Mouse (Mus musculus) ES-Bruce4 (cell line): Measurements from ENCODE around the gene Trim40. TPM values are rescaled to one million over a fixed set of nuclear protein-coding genes. Genes with fewer than 3 reads are reported as not detected.

Source experiments
- H3K27ac ChIP-seq: 2 replicates; pipeline ENCODE4 v1.5.1; 2012; ENCODE audit warnings: low read length, inconsistent platforms; ENCODE audit not compliant: insufficient read depth
- H3K27me3 ChIP-seq: 2 replicates; pipeline ENCODE4 v1.6.1; 2012; ENCODE audit warnings: mild to moderate bottlenecking, low read length, inconsistent platforms; ENCODE audit not compliant: control insufficient read depth, poor library complexity, insufficient read depth, severe bottlenecking
- H3K36me3 ChIP-seq: 2 replicates; pipeline ENCODE4 v1.6.1; 2012; ENCODE audit warnings: inconsistent platforms, mild to moderate bottlenecking, low read length, moderate library complexity; ENCODE audit not compliant: control insufficient read depth, poor library complexity, insufficient read depth, severe bottlenecking
- H3K4me1 ChIP-seq: one replicate; pipeline ENCODE4 v1.8.1; 2011; ENCODE audit warnings: low read length; ENCODE audit not compliant: control insufficient read depth, insufficient read depth
- H3K4me3 ChIP-seq: 2 replicates; pipeline ENCODE4 v1.5.1; 2011; ENCODE audit warnings: low read depth, mild to moderate bottlenecking, low read length
- H3K9ac ChIP-seq: 2 replicates; pipeline ENCODE4 v1.6.1; 2012; ENCODE audit warnings: low read depth, mild to moderate bottlenecking, inconsistent platforms; ENCODE audit not compliant: poor library complexity, severe bottlenecking
- H3K9me3 ChIP-seq: replicated peaks from 2 replicates; pipeline ENCODE4 v1.6.1; 2012; ENCODE audit warnings: mild to moderate bottlenecking, low read length, inconsistent platforms; ENCODE audit not compliant: control insufficient read depth, poor library complexity, insufficient read depth, severe bottlenecking
- CTCF ChIP-seq: IDR thresholded peaks from one replicate; pipeline ENCODE4 v1.8.1; 2011; ENCODE audit warnings: low read depth, low read length
- EP300 ChIP-seq: IDR thresholded peaks from 2 replicates; pipeline ENCODE4 v1.6.1; 2011; ENCODE audit warnings: low read depth, low read length; ENCODE audit not compliant: insufficient read depth
- POLR2A ChIP-seq: IDR thresholded peaks from one replicate; pipeline ENCODE4 v1.8.1; 2011; ENCODE audit warnings: low read length; ENCODE audit not compliant: insufficient read depth
- polyA plus RNA-seq: library from polyadenylated mRNA; stranded (reverse); fragments of >200 nt; gene quantifications from 2 replicates; pipeline ENCODE4 v1.2.4, GENCODE M21; 2011; ENCODE audit warnings: low read depth; ENCODE audit not compliant: missing spikeins, insufficient read depth, insufficient read length

Gene Trim40
- polyA plus RNA-seq, 1 experiment, result not detected

GRCm38 (mm10) chr17:36927496-36928120, 37.7 kb upstream of the Trim40 start:
- TF ChIP-seq EP300, result no peak
- TF ChIP-seq POLR2A, result no peak
- TF ChIP-seq CTCF, result no peak
- Histone ChIP-seq H3K27ac (no peak overlapping the region), H3K4me1 (no peaks in the 10 kb centered on the region), H3K4me3 (no peak overlapping the region), H3K27me3 (no peaks in the 10 kb centered on the region), H3K9me3 (no peaks in the 10 kb centered on the region), H3K36me3 (no peaks in the 10 kb centered on the region), H3K9ac (no peak overlapping the region)

GRCm38 (mm10) chr17:36923491-36923890, 33.6 kb upstream of the Trim40 start:
- H3K27me3 ChIP-seq, result no peaks in the 10 kb centered on the region
- 0 out of 2 replicates have a peak overlapping the region, but pooled peaks have one; percentile 35 for H3K9ac ChIP-seq
- H3K36me3 ChIP-seq, result no peaks in the 10 kb centered on the region
- TF ChIP-seq CTCF (no peak), EP300 (no peak), POLR2A (no peak)
- no peak overlapping the region for H3K27ac ChIP-seq
- no peaks in the 10 kb centered on the region for H3K4me1 ChIP-seq
- H3K9me3 ChIP-seq, result no peaks in the 10 kb centered on the region
- H3K4me3 ChIP-seq, result peak overlapping the region; percentile 72

- no peaks in the 10 kb centered on the region for H3K36me3 ChIP-seq
- no peak for TF ChIP-seq POLR2A
- TF ChIP-seq CTCF, result no peak
- no peak for TF ChIP-seq EP300
- H3K4me1 ChIP-seq, result no peaks in the 10 kb centered on the region
- H3K9ac ChIP-seq, result 0 out of 2 replicates have a peak overlapping the region, but pooled peaks have one; percentile 35
- no peak overlapping the region for H3K4me3 ChIP-seq
- H3K9me3 ChIP-seq, result no peaks in the 10 kb centered on the region
- no peak overlapping the region for H3K27ac ChIP-seq
- no peaks in the 10 kb centered on the region for H3K27me3 ChIP-seq
Observed at GRCm38 (mm10) chr17:36922715-36923114, 32.8 kb upstream of the Trim40 start.

- Histone ChIP-seq H3K4me1 (no peaks in the 10 kb centered on the region), H3K9me3 (no peaks in the 10 kb centered on the region), H3K9ac (peak overlapping the region; percentile 5; the same call in 1 of the 2 replicates), H3K4me3 (no peak overlapping the region; the same call in 1 of the 2 replicates), H3K27me3 (no peaks in the 10 kb centered on the region), H3K27ac (no peak overlapping the region), H3K36me3 (no peaks in the 10 kb centered on the region)
- TF ChIP-seq CTCF (no peak), EP300 (0 out of 2 replicates have a peak, but pooled peaks have one; percentile 30)
Observed at GRCm38 (mm10) chr17:36920239-36920638, 30.3 kb upstream of the Trim40 start.

- H3K27me3 ChIP-seq, result no peaks in the 10 kb centered on the region
- H3K9ac ChIP-seq, result no peak overlapping the region
- TF ChIP-seq CTCF, result peak; percentile 89
- TF ChIP-seq EP300, result no peak
- H3K27ac ChIP-seq, result no peak overlapping the region
- H3K4me3 ChIP-seq, result no peak overlapping the region
- no peaks in the 10 kb centered on the region for H3K4me1 ChIP-seq
- H3K36me3 ChIP-seq, result no peaks in the 10 kb centered on the region
- H3K9me3 ChIP-seq, result no peaks in the 10 kb centered on the region
Observed at GRCm38 (mm10) chr17:36915076-36915475, 25.2 kb upstream of the Trim40 start.

- H3K9ac ChIP-seq, result no peak overlapping the region
Observed at GRCm38 (mm10) chr17:36914108-36914507, 24.2 kb upstream of the Trim40 start.

More at GRCm38 (mm10) chr17:36914108-36914507, 24.2 kb upstream of the Trim40 start:
- Histone ChIP-seq H3K9me3 (no peaks in the 10 kb centered on the region), H3K4me3 (no peak overlapping the region), H3K27ac (no peak overlapping the region), H3K36me3 (no peaks in the 10 kb centered on the region), H3K4me1 (no peaks in the 10 kb centered on the region), H3K27me3 (no peaks in the 10 kb centered on the region)
- TF ChIP-seq CTCF, result peak; percentile 38
- TF ChIP-seq EP300, result no peak
